Mouse (Mus musculus) stomach, postnatal 0 days (tissue): Measurements from ENCODE around the gene Bcl2l1.

Experiments
- CTCF ChIP-seq: IDR thresholded peaks from 2 replicates; pipeline ENCODE4 v1.5.1; 2016; ENCODE audit warnings: antibody characterized with exemption, low read depth, mild to moderate bottlenecking, moderate library complexity
- EP300 ChIP-seq: optimal IDR thresholded peaks from 2 replicates; pipeline ENCODE3; 2016; ENCODE audit warnings: antibody characterized with exemption

DNA sequence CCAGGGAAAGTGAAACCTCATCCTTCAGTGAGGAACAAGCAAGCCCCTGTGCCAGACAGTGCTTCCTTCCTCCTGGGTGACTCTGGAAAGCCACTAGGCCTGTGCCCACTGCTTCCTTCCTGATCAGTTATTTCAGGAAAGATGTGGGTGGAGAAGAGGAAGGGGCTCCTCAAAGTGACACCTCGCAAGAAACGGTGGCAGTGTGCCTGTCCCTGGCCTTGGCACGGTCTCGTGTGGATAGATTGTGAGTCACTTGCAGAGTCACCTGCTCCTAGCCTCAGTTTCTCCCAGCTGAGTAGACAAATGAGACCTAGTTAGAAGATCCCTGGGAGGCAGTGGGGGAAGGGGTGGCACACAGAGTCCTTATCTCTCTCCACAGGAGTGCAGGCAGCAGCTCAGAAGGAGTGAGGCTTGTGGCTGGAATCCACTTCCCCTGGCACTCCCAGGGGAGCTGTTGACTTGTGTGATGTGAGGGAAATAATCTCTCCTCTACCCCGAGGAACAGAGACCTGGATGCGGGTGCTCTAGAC, 42.6 kb downstream of the Bcl2l1 start:
- TF ChIP-seq EP300, result no peak
- no peak for TF ChIP-seq CTCF
